In the genomic region with DNA sequence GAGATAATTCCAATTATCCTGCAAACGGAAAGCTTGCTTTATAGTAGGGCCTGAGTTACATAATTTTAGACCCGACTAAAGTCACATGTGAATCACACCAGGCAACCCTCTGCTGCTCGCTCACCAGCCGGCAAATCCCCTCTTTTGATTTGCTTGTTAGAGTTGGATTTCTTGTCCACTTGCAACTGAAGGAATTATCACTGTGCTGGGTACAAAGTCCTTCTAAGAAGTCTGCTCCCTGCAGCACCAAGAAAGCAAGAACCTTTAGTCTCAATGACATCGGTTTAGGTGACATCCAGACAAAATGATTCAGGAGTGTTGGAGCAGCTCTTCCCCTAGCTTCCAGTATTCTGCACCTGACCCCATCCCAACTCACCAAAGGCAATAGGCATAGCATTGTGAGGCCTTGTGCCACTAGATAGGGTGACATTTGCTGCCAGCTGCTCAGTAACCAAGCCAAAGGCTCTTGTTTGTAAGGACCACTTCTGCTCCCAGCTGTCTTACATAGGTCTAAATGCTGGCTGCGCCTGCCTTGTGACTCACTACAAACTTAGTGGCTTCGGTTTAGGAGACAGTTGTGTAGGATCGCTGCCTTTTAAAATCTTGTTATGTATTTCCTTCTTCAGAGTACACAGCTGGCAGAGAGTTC, we compare ENCODE assay signal across 22 mouse cellular contexts.
DNase-seq lines count a peak whose midpoint lies in the region; ATAC-seq and TF ChIP-seq lines count a peak whose summit lies in the region.
"Had no signal": no experiment of that assay in that cellular context is flagged by ENCODE, and none has a peak within 500 bp of the region (broad histone marks: within the 10 kb centered on the region; RNA-seq: fewer than 3 reads in every experiment).

No protein-coding gene starts in this region.

- H3K79me2 ChIP-seq in myocyte (ENCODE audit: control insufficient read depth, insufficient read depth) = no peaks in the 10 kb centered on the region

- peak overlapping the region; percentile 54 for H3K4me2 ChIP-seq in myocyte (ENCODE audit: low read depth)
- H3K4me2 ChIP-seq: embryonic facial prominence, embryonic 15.5 days; heart, embryonic 15.5 days; hindbrain, embryonic 13.5 days; liver, embryonic 12.5 days; lung, embryonic 14.5 days; midbrain, embryonic 12.5 days had no signal

- H3ac ChIP-seq in myocyte (ENCODE audit: control insufficient read depth, insufficient read length) = no peak overlapping the region

- no peaks in the 10 kb centered on the region for H3K36me3 ChIP-seq in myocyte (ENCODE audit: control insufficient read depth, insufficient read depth)
- H3K36me3 ChIP-seq: embryonic facial prominence, embryonic 15.5 days; heart, embryonic 15.5 days; hindbrain, embryonic 13.5 days; liver, embryonic 12.5 days; midbrain, embryonic 12.5 days had no signal

- no peak for TF ChIP-seq POLR2A in myocyte (IDR thresholded peaks at IDR 0.05; ENCODE audit: insufficient read length, low read depth)

- intact Hi-C loops in heart, postnatal 36 days (cut with DNase I) = no loop called here

- no peaks in the 10 kb centered on the region for H3K27me3 ChIP-seq in myocyte (ENCODE audit: control insufficient read depth, insufficient read depth, insufficient read length)
- H3K27me3 ChIP-seq: embryonic facial prominence, embryonic 15.5 days; heart, embryonic 15.5 days; hindbrain, embryonic 13.5 days; liver, embryonic 12.5 days; midbrain, embryonic 12.5 days had no signal

- peak; percentile 21 for DNase-seq in gastrocnemius, postnatal 25 days
- no peak for DNase-seq in gastrocnemius, adult 8-10 months (ENCODE audit: low spot score in 2 of 2)
- peak; percentile 40 for DNase-seq in kidney, adult 9 months
- no peak for DNase-seq in kidney, adult 18-20 months
- peak; percentile 15 to 30 for DNase-seq in heart, postnatal 36 days
- DNase-seq: adrenal gland, postnatal 36 days; cerebellum, adult 11-12 months; cerebellum, postnatal 14 days; kidney, postnatal 25 days; lung, embryonic 14.5 days; lung, postnatal 4 days; right cerebral cortex, postnatal 14 days; spleen, adult 18-20 months; thymus, postnatal 4 days had no signal

- no peak overlapping the region for H3K4me3 ChIP-seq in myocyte
- H3K4me3 ChIP-seq: embryonic facial prominence, embryonic 15.5 days; heart, embryonic 15.5 days; hindbrain, embryonic 13.5 days; liver, embryonic 12.5 days; midbrain, embryonic 12.5 days had no signal

- ATAC-seq in megakaryocyte-erythroid progenitor cell, adult 5-6 weeks (replicated peaks; ENCODE audit: low FRiP score, low TSS enrichment, poor library complexity, severe bottlenecking) = no peak
- ATAC-seq: forebrain, embryonic 16.5 days; liver, embryonic 12.5 days had no signal

TF ChIP-seq in myocyte, 11 proteins besides CTCF, POLR2A, EP300 and RAD21:
- TF ChIP-seq TCF3 (IDR thresholded peaks at IDR 0.05; ENCODE audit: insufficient read length, low read depth) (peak; percentile 57), MYOD1 (IDR thresholded peaks at IDR 0.05; ENCODE audit: control insufficient read depth in 1 of 3, insufficient read length in 2 of 3, low read depth in 2 of 3) (peak; percentile 82 to 94 (median 91)), SRF (IDR thresholded peaks at IDR 0.05; ENCODE audit: control insufficient read depth, insufficient read length, low read depth) (peak; percentile 40), CEBPB (IDR thresholded peaks at IDR 0.05; ENCODE audit: insufficient read depth, poor library complexity, severe bottlenecking) (no peak), TCF12 (IDR thresholded peaks at IDR 0.05; ENCODE audit: insufficient read depth, poor library complexity, severe bottlenecking) (peak; percentile 67), MAX (IDR thresholded peaks at IDR 0.05; ENCODE audit: low read depth) (no peak), POLR2AphosphoS2 (IDR thresholded peaks at IDR 0.05; ENCODE audit: insufficient read length, low read depth) (no peak), REST (IDR thresholded peaks at IDR 0.05; ENCODE audit: insufficient read depth, insufficient read length) (no peak), MYOG (IDR thresholded peaks at IDR 0.05; ENCODE audit: control insufficient read depth in 1 of 3, insufficient read depth in 1 of 3, insufficient read length in 2 of 3, low read depth in 2 of 3) (peak; percentile 43 to 94 (median 82))

Comparison
In these comparisons a context has a peak if more than half of its experiments do, and no peak if none do; other contexts are left out.
1. DNase-seq: peak in gastrocnemius, postnatal 25 days (single experiment), kidney, adult 9 months (single experiment) and heart, postnatal 36 days (2 of 2); none in gastrocnemius, adult 8-10 months (0 of 2) and kidney, adult 18-20 months (single experiment).